Comparison of ENCODE assay signal across 21 mouse cellular contexts in genomic region chr9:116291624-116292023, GRCm38 (mm10).
A peak's percentile ranks its signal among the peaks of the same experiment; 100 is the strongest.
DNase-seq lines count a peak whose midpoint lies in the region; ATAC-seq lines count a peak whose summit lies in the region.
"Had no signal": no experiment of that assay in that cellular context is flagged by ENCODE, and none has a peak within 500 bp of the region (broad histone marks: within the 10 kb centered on the region; RNA-seq: fewer than 3 reads in every experiment).

No protein-coding gene starts in this region.

- no peak for ATAC-seq in kidney, embryonic 14.5 days (ENCODE audit: low FRiP score, low TSS enrichment)
- no peak for ATAC-seq in cerebellum, adult (ENCODE audit: insufficient number of reproducible peaks, low FRiP score, low TSS enrichment)
- ATAC-seq in hindbrain, embryonic 16.5 days, result no peak
- ATAC-seq: forebrain, embryonic 13.5 days; forebrain, postnatal 0 days had no signal

- H3K4me3 ChIP-seq in kidney, embryonic 14.5 days (ENCODE audit: low read length), result no peak overlapping the region
- H3K4me3 ChIP-seq in hindbrain, embryonic 16.5 days (ENCODE audit: low read length), result no peak overlapping the region
- H3K4me3 ChIP-seq: embryonic facial prominence, embryonic 13.5 days; forebrain, embryonic 13.5 days; heart, embryonic 10.5 days; hindbrain, embryonic 10.5 days had no signal

- no peaks in the 10 kb centered on the region for H3K27me3 ChIP-seq in kidney, embryonic 14.5 days (ENCODE audit: control insufficient read depth, insufficient read depth, low read length)
- no peaks in the 10 kb centered on the region for H3K27me3 ChIP-seq in hindbrain, embryonic 16.5 days (replicated peaks; ENCODE audit: control insufficient read depth, insufficient read depth, low read length)
- H3K27me3 ChIP-seq: embryonic facial prominence, embryonic 13.5 days; forebrain, embryonic 13.5 days had no signal

- no peaks in the 10 kb centered on the region for H3K36me3 ChIP-seq in kidney, embryonic 14.5 days (ENCODE audit: control insufficient read depth, insufficient read depth, low read length)
- H3K36me3 ChIP-seq in hindbrain, embryonic 16.5 days (ENCODE audit: control insufficient read depth, insufficient read depth, low read length), result no peaks in the 10 kb centered on the region
- H3K36me3 ChIP-seq: embryonic facial prominence, embryonic 13.5 days; heart, embryonic 10.5 days; hindbrain, embryonic 10.5 days had no signal

- no peak overlapping the region for H3K27ac ChIP-seq in kidney, embryonic 14.5 days (ENCODE audit: low read depth, low read length)
- H3K27ac ChIP-seq in hindbrain, embryonic 16.5 days (ENCODE audit: low read depth, low read length), result no peak overlapping the region
- H3K27ac ChIP-seq: embryonic facial prominence, embryonic 13.5 days; forebrain, embryonic 13.5 days; heart, embryonic 10.5 days; hindbrain, embryonic 10.5 days; hindbrain, embryonic 14.5 days had no signal

- peak; percentile 28 for DNase-seq in kidney, postnatal 10 days
- peak; percentile 29 for DNase-seq in 416B (ENCODE audit: low read depth)
- peak; percentile 7 for DNase-seq in fat pad, adult 2 months (ENCODE audit: extremely low read depth, low read depth, low spot score)
- peak; percentile 47 for DNase-seq in naive thymus-derived CD4-positive, alpha-beta T cell, adult 2 months (ENCODE audit: low read depth)
- DNase-seq: adrenal gland, adult 8-10 months; adrenal gland, postnatal 36 days; cerebellum, adult 11 months; cerebellum, adult 8-10 months; cerebellum, postnatal 25 days; forebrain, postnatal 0 days; gastrocnemius, postnatal 25 days; heart, adult 11 months; heart, postnatal 10 days had no signal

- H3K4me2 ChIP-seq in kidney, embryonic 14.5 days (replicated peaks; ENCODE audit: low read depth, low read length), result no peak overlapping the region
- no peak overlapping the region for H3K4me2 ChIP-seq in hindbrain, embryonic 16.5 days (ENCODE audit: low read length)
- H3K4me2 ChIP-seq: embryonic facial prominence, embryonic 13.5 days; forebrain, embryonic 13.5 days; hindbrain, embryonic 14.5 days had no signal

- no peak overlapping the region for H3K9ac ChIP-seq in kidney, embryonic 14.5 days (ENCODE audit: low read depth, low read length)
- no peak overlapping the region for H3K9ac ChIP-seq in hindbrain, embryonic 16.5 days (ENCODE audit: low read depth, low read length)
- H3K9ac ChIP-seq: embryonic facial prominence, embryonic 13.5 days; forebrain, embryonic 13.5 days; forebrain, postnatal 0 days; hindbrain, embryonic 14.5 days had no signal

- no peaks in the 10 kb centered on the region for H3K9me3 ChIP-seq in kidney, embryonic 14.5 days (ENCODE audit: control insufficient read depth, low read length)
- no peaks in the 10 kb centered on the region for H3K9me3 ChIP-seq in hindbrain, embryonic 16.5 days (ENCODE audit: control insufficient read depth, low read length)
- H3K9me3 ChIP-seq: embryonic facial prominence, embryonic 13.5 days; forebrain, embryonic 13.5 days; heart, embryonic 10.5 days; hindbrain, embryonic 10.5 days had no signal

- WGBS in kidney, embryonic 14.5 days, result 85% methylated on average over 3 of the region's 3 CpGs
- WGBS in hindbrain, embryonic 16.5 days, result 95% methylated on average over 3 of the region's 3 CpGs

- H3K4me1 ChIP-seq in kidney, embryonic 14.5 days (ENCODE audit: control insufficient read depth, insufficient read depth, low read length), result no peaks in the 10 kb centered on the region
- H3K4me1 ChIP-seq in hindbrain, embryonic 16.5 days (ENCODE audit: control insufficient read depth, insufficient read depth, low read depth, low read length), result no peaks in the 10 kb centered on the region
- H3K4me1 ChIP-seq: forebrain, embryonic 13.5 days; hindbrain, embryonic 10.5 days had no signal
